Comparison of ENCODE assay signal across 24 mouse cellular contexts in genomic region chr3:150198492-150198891, GRCm38 (mm10).
A peak's percentile ranks its signal among the peaks of the same experiment; 100 is the strongest.
DNase-seq lines count a peak whose midpoint lies in the region; ATAC-seq and TF ChIP-seq lines count a peak whose summit lies in the region.
"Had no signal": no experiment of that assay in that cellular context is flagged by ENCODE, and none has a peak within 500 bp of the region (broad histone marks: within the 10 kb centered on the region; RNA-seq: fewer than 3 reads in every experiment).

No protein-coding gene starts in this region.

- no peaks in the 10 kb centered on the region for H3K36me3 ChIP-seq in lung, embryonic 14.5 days (ENCODE audit: insufficient read depth)
- H3K36me3 ChIP-seq: embryonic facial prominence, embryonic 12.5 days; embryonic facial prominence, embryonic 15.5 days; forebrain, embryonic 10.5 days; forebrain, embryonic 12.5 days had no signal

- peaks cover 4% of the 10 kb centered on the region; the same call in 1 of the 2 replicates for H3K4me1 ChIP-seq in lung, embryonic 14.5 days (ENCODE audit: insufficient read depth)
- no peaks in the 10 kb centered on the region for H3K4me1 ChIP-seq in lung, adult 2 months (ENCODE audit: control insufficient read depth, insufficient read depth, low read length)
- H3K4me1 ChIP-seq: embryonic facial prominence, embryonic 12.5 days; embryonic facial prominence, embryonic 15.5 days; forebrain, embryonic 10.5 days; forebrain, embryonic 12.5 days had no signal

- no peak overlapping the region for H3K9ac ChIP-seq in lung, embryonic 14.5 days
- H3K9ac ChIP-seq: embryonic facial prominence, embryonic 12.5 days; embryonic facial prominence, embryonic 15.5 days; forebrain, embryonic 12.5 days had no signal

- peak; percentile 80; the same call in 1 of the 2 replicates for ATAC-seq in lung, embryonic 14.5 days (ENCODE audit: insufficient read depth)
- ATAC-seq: forebrain, embryonic 14.5 days; forebrain, embryonic 16.5 days had no signal

- H3K27ac ChIP-seq in lung, embryonic 14.5 days (ENCODE audit: low read depth) = no peak overlapping the region
- H3K27ac ChIP-seq: embryonic facial prominence, embryonic 12.5 days; embryonic facial prominence, embryonic 15.5 days; forebrain, embryonic 10.5 days; forebrain, embryonic 12.5 days had no signal

- no peaks in the 10 kb centered on the region for H3K27me3 ChIP-seq in lung, embryonic 14.5 days (ENCODE audit: insufficient read depth, low read length)
- H3K27me3 ChIP-seq: embryonic facial prominence, embryonic 12.5 days; embryonic facial prominence, embryonic 15.5 days; forebrain, embryonic 12.5 days had no signal

- DNase-seq in lung, embryonic 14.5 days = peak; percentile 82
- no peak for DNase-seq in lung, postnatal 36 days
- DNase-seq in lung, postnatal 10 days = peak; percentile 6
- DNase-seq in lung, adult 2 months = no peak
- DNase-seq in brain, embryonic 14.5 days (ENCODE audit: low read depth) = peak; percentile 19
- peak; percentile 10 for DNase-seq in retina, embryonic 14.5 days (ENCODE audit: low spot score)
- DNase-seq in heart, adult 9 months (ENCODE audit: low spot score in 2 of 2) = no peak
- no peak for DNase-seq in layer of hippocampus, adult 11-12 months (ENCODE audit: low spot score)
- DNase-seq: adrenal gland, adult 2 months; adrenal gland, postnatal 10 days; adrenal gland, postnatal 25 days; cerebellum, adult 11-12 months; cerebellum, adult 2 months; cerebellum, adult 9-10 months; cerebellum, postnatal 10 days; cerebellum, postnatal 25 days; embryo, embryonic 11 days had no signal

- no peak overlapping the region for H3K4me3 ChIP-seq in lung, embryonic 14.5 days (ENCODE audit: low read depth, low read length)
- H3K4me3 ChIP-seq in lung, adult 2 months (replicated peaks; ENCODE audit: extremely low read depth, low read depth, low read length) = no peak overlapping the region
- H3K4me3 ChIP-seq: embryonic facial prominence, embryonic 12.5 days; embryonic facial prominence, embryonic 15.5 days; erythroblast, embryonic 14.5 days; forebrain, embryonic 10.5 days; forebrain, embryonic 12.5 days had no signal

- TF ChIP-seq POLR2A in lung, adult 2 months (IDR thresholded peaks at IDR 0.05; ENCODE audit: borderline replicate concordance, extremely low read depth, low read depth, low read length) = no peak
- TF ChIP-seq POLR2A in brain, embryonic 14.5 days (IDR thresholded peaks at IDR 0.05; ENCODE audit: borderline replicate concordance, extremely low read depth, insufficient read depth, insufficient read length, poor library complexity, severe bottlenecking) = no peak

- H3K9me3 ChIP-seq in lung, embryonic 14.5 days (ENCODE audit: low read depth, low read length) = no peaks in the 10 kb centered on the region
- H3K9me3 ChIP-seq: embryonic facial prominence, embryonic 12.5 days; embryonic facial prominence, embryonic 15.5 days; forebrain, embryonic 10.5 days; forebrain, embryonic 12.5 days had no signal

- H3K4me2 ChIP-seq in lung, embryonic 14.5 days = no peak overlapping the region
- H3K4me2 ChIP-seq: embryonic facial prominence, embryonic 12.5 days; embryonic facial prominence, embryonic 15.5 days; forebrain, embryonic 12.5 days had no signal

- TF ChIP-seq CTCF in lung, embryonic 14.5 days (IDR thresholded peaks at IDR 0.05; ENCODE audit: low read depth) = no peak
- TF ChIP-seq CTCF in lung, adult 2 months (IDR thresholded peaks at IDR 0.05; ENCODE audit: insufficient read depth, low read length) = no peak
- TF ChIP-seq CTCF in brain, embryonic 14.5 days (IDR thresholded peaks at IDR 0.05; ENCODE audit: borderline replicate concordance, extremely low read depth, insufficient read depth, insufficient read length) = no peak

- 22% methylated on average over 5 of the region's 5 CpGs for WGBS in lung, embryonic 14.5 days
- 37% methylated on average over 5 of the region's 5 CpGs for WGBS in lung, adult 2 months

Comparison
In these comparisons a context has a peak if more than half of its experiments do, and no peak if none do; other contexts are left out.
1. DNase-seq: peak in lung, embryonic 14.5 days (single experiment), lung, postnatal 10 days (single experiment), brain, embryonic 14.5 days (single experiment) and retina, embryonic 14.5 days (single experiment); none in lung, postnatal 36 days (single experiment), lung, adult 2 months (single experiment), heart, adult 9 months (0 of 2) and layer of hippocampus, adult 11-12 months (single experiment).